Mouse (Mus musculus): ENCODE measurements around the gene Tnrc6b.

Tnrc6b gene

GRCm38 (mm10) chr15:80781218-80781806 is 70.2 kb downstream of the Tnrc6b start:
- no peak for DNase-seq (ENCODE audit: inconsistent age in 2 of 2, low spot score in 1 of 2)

GRCm38 (mm10) chr15:80784553-80784971 is 73.4 kb downstream of the Tnrc6b start:
- no peak for DNase-seq (ENCODE audit: inconsistent age in 2 of 2, low spot score in 1 of 2)

GRCm38 (mm10) chr15:80785699-80786098 is 74.6 kb downstream of the Tnrc6b start:
- no peak for DNase-seq (ENCODE audit: inconsistent age in 2 of 2, low spot score in 1 of 2)

GRCm38 (mm10) chr15:80787746-80788145 is 76.6 kb downstream of the Tnrc6b start:
- no peak for DNase-seq (ENCODE audit: inconsistent age in 2 of 2, low spot score in 1 of 2)

GRCm38 (mm10) chr15:80792556-80792955 is 81.4 kb downstream of the Tnrc6b start:
- no peak for DNase-seq (ENCODE audit: inconsistent age in 2 of 2, low spot score in 1 of 2)

GRCm38 (mm10) chr15:80795076-80795475 is 84.0 kb downstream of the Tnrc6b start:
- no peak for DNase-seq (ENCODE audit: inconsistent age in 2 of 2, low spot score in 1 of 2)

- peak; percentile 54 to 80 for DNase-seq (ENCODE audit: inconsistent age in 2 of 2, low spot score in 1 of 2)
Observed at GRCm38 (mm10) chr15:80797757-80798156, 86.6 kb downstream of the Tnrc6b start.

- DNase-seq (ENCODE audit: inconsistent age in 2 of 2, low spot score in 1 of 2): peak; percentile 91 to 98
Observed at GRCm38 (mm10) chr15:80798367-80799073, 87.4 kb downstream of the Tnrc6b start.

GRCm38 (mm10) chr15:80799074-80799633 is 88.0 kb downstream of the Tnrc6b start:
- DNase-seq (ENCODE audit: inconsistent age in 2 of 2, low spot score in 1 of 2): peak; percentile 57 to 87

GRCm38 (mm10) chr15:80799634-80800137 is 88.6 kb downstream of the Tnrc6b start:
- peak; percentile 36 to 84 for DNase-seq (ENCODE audit: inconsistent age in 2 of 2, low spot score in 1 of 2)

- DNase-seq (ENCODE audit: inconsistent age in 2 of 2, low spot score in 1 of 2): peak in 1 of 2 experiments; percentile 40
Observed at GRCm38 (mm10) chr15:80800201-80800600, 89.1 kb downstream of the Tnrc6b start.

GRCm38 (mm10) chr15:80800765-80801164 is 89.7 kb downstream of the Tnrc6b start:
- DNase-seq (ENCODE audit: inconsistent age in 2 of 2, low spot score in 1 of 2): peak in 1 of 2 experiments; percentile 74

GRCm38 (mm10) chr15:80801597-80801996 is 90.5 kb downstream of the Tnrc6b start:
- DNase-seq (ENCODE audit: inconsistent age in 2 of 2, low spot score in 1 of 2): peak in 1 of 2 experiments; percentile 50

- DNase-seq (ENCODE audit: inconsistent age in 2 of 2, low spot score in 1 of 2): no peak
Observed at GRCm38 (mm10) chr15:80807162-80807561, 96.0 kb downstream of the Tnrc6b start.

- DNase-seq (ENCODE audit: inconsistent age in 2 of 2, low spot score in 1 of 2): no peak
Observed at GRCm38 (mm10) chr15:80810226-80810625, 99.1 kb downstream of the Tnrc6b start.

GRCm38 (mm10) chr15:80812840-80813239 is 101.7 kb downstream of the Tnrc6b start:
- peak in 1 of 2 experiments; percentile 61 for DNase-seq (ENCODE audit: inconsistent age in 2 of 2, low spot score in 1 of 2)

GRCm38 (mm10) chr15:80814792-80815191 is 103.7 kb downstream of the Tnrc6b start:
- DNase-seq (ENCODE audit: inconsistent age in 2 of 2, low spot score in 1 of 2): no peak

GRCm38 (mm10) chr15:80822276-80822675 is 111.2 kb downstream of the Tnrc6b start:
- DNase-seq (ENCODE audit: inconsistent age in 2 of 2, low spot score in 1 of 2): no peak

GRCm38 (mm10) chr15:80831170-80831569 is 120.1 kb downstream of the Tnrc6b start:
- no peak for DNase-seq (ENCODE audit: inconsistent age in 2 of 2, low spot score in 1 of 2)

- DNase-seq (ENCODE audit: inconsistent age in 2 of 2, low spot score in 1 of 2): peak in 1 of 2 experiments; percentile 48
Observed at GRCm38 (mm10) chr15:80832808-80833207, 121.7 kb downstream of the Tnrc6b start.

- DNase-seq (ENCODE audit: inconsistent age in 2 of 2, low spot score in 1 of 2): peak in 1 of 2 experiments; percentile 69
Observed at GRCm38 (mm10) chr15:80836246-80836645, 125.1 kb downstream of the Tnrc6b start.

- DNase-seq (ENCODE audit: inconsistent age in 2 of 2, low spot score in 1 of 2): no peak
Observed at GRCm38 (mm10) chr15:80838836-80839235, 127.7 kb downstream of the Tnrc6b start.

All from adrenal gland, adult (tissue).